Mouse (Mus musculus) cerebral cortex, adult 2 months (tissue): ENCODE measurements around the gene Fez2.

Experiments
- WGBS: fragments of 180-500 bp; shearing (Covaris S2); methylation state at CpG from one replicate; pipeline ENCODE4 v1.1.7; 2018; 5-methylcytosine and 5-hydroxymethylcytosine counted together

The Fez2 gene

GRCm38 (mm10) chr17:78408386-78408785 is 9.6 kb downstream of the Fez2 start:
- WGBS: 80% methylated on average over 10 of the region's 10 CpGs

GRCm38 (mm10) chr17:78407581-78407980 is 10.4 kb downstream of the Fez2 start:
- WGBS: 81% methylated on average over 4 of the region's 4 CpGs

GRCm38 (mm10) chr17:78406854-78407253 is 11.1 kb downstream of the Fez2 start:
- WGBS: 86% methylated on average over 10 of the region's 10 CpGs

GRCm38 (mm10) chr17:78405336-78405735 is 12.6 kb downstream of the Fez2 start:
- WGBS: 82% methylated on average over 3 of the region's 3 CpGs

- 88% methylated on average over 9 of the region's 9 CpGs for WGBS
Measured at GRCm38 (mm10) chr17:78403804-78404203, 14.1 kb downstream of the Fez2 start.

GRCm38 (mm10) chr17:78403229-78403628 is 14.7 kb downstream of the Fez2 start:
- 71% methylated on average over 4 of the region's 4 CpGs for WGBS

- 86% methylated on average over 6 of the region's 6 CpGs for WGBS
Measured at GRCm38 (mm10) chr17:78402174-78402573, 15.8 kb downstream of the Fez2 start.

GRCm38 (mm10) chr17:78401713-78402112 is 16.2 kb downstream of the Fez2 start:
- WGBS: 48% methylated on average over 4 of the region's 4 CpGs

- WGBS: 77% methylated on average over 6 of the region's 6 CpGs
Measured at GRCm38 (mm10) chr17:78401311-78401710, 16.6 kb downstream of the Fez2 start.

- 67% methylated on average over 12 of the region's 12 CpGs for WGBS
Measured at GRCm38 (mm10) chr17:78400130-78400840, 17.7 kb downstream of the Fez2 start.

GRCm38 (mm10) chr17:78392401-78393087 is 25.4 kb downstream of the Fez2 start:
- WGBS: 82% methylated on average over 9 of the region's 9 CpGs

- WGBS: 60% methylated on average over 5 of the region's 5 CpGs
Measured at GRCm38 (mm10) chr17:78389573-78389972, 28.4 kb downstream of the Fez2 start.

GRCm38 (mm10) chr17:78388101-78388847 is 29.7 kb downstream of the Fez2 start:
- 87% methylated on average over 9 of the region's 9 CpGs for WGBS

- WGBS: 75% methylated on average over 9 of the region's 9 CpGs
Measured at GRCm38 (mm10) chr17:78387665-78388064, 30.3 kb downstream of the Fez2 start.

- 95% methylated on average over 3 of the region's 3 CpGs for WGBS
Measured at GRCm38 (mm10) chr17:78382321-78382720, 35.6 kb downstream of the Fez2 start.

GRCm38 (mm10) chr17:78379730-78380245 is 38.2 kb downstream of the Fez2 start:
- 91% methylated on average over 11 of the region's 11 CpGs for WGBS

GRCm38 (mm10) chr17:78379079-78379729 is 38.7 kb downstream of the Fez2 start:
- 89% methylated on average over 8 of the region's 8 CpGs for WGBS

- WGBS: 58% methylated on average over 8 of the region's 8 CpGs
Measured at GRCm38 (mm10) chr17:78376587-78376986, 41.4 kb downstream of the Fez2 start.

- 83% methylated on average over 10 of the region's 10 CpGs for WGBS
Measured at GRCm38 (mm10) chr17:78374756-78375155, 43.2 kb downstream of the Fez2 start.

- 90% methylated on average over 8 of the region's 8 CpGs for WGBS
Measured at GRCm38 (mm10) chr17:78373849-78374248, 44.1 kb downstream of the Fez2 start.

GRCm38 (mm10) chr17:78373174-78373573 is 44.8 kb downstream of the Fez2 start:
- WGBS: 83% methylated on average over 6 of the region's 6 CpGs

- 79% methylated on average over 1 of the region's 1 CpGs for WGBS
Measured at GRCm38 (mm10) chr17:78370445-78370844, 47.5 kb downstream of the Fez2 start.
